Mouse (Mus musculus): ENCODE data around the gene Gm2000. TPM values are rescaled to one million over a fixed set of nuclear protein-coding genes. Genes with fewer than 3 reads are reported as not detected.

Gene Gm2000
- total RNA-seq, 2 experiments from 2014 or later, result 364 to 454 TPM

DNA sequence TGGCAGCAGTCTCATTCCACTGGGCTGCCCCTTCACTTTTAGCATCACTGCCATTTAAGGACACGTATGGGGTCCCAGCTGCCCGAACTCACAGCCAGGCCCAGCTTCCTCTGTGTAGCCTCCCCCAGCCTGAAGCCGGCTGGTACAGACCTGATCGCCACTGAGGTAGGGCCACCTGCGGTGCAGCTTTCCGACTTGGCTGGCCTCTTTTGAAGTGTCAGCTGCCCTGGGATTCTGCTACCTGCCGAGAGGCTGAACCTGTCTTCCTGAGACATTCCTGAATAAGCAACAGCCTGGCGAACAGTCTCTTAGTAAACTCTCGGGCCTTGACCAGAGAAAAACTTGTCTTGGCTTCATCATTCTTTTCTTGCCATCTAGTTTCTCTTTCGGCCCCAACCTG lies 37.4 kb downstream of the Gm2000 start:
- no peak overlapping the region for H3K4me3 ChIP-seq
- TF ChIP-seq CTCF (IDR thresholded peaks at IDR 0.05), result no peak
- DNase-seq, result no peak
- H3K27ac ChIP-seq, result no peak overlapping the region
- intact Hi-C loops (cut with DNase I), result no loop called here

DNA sequence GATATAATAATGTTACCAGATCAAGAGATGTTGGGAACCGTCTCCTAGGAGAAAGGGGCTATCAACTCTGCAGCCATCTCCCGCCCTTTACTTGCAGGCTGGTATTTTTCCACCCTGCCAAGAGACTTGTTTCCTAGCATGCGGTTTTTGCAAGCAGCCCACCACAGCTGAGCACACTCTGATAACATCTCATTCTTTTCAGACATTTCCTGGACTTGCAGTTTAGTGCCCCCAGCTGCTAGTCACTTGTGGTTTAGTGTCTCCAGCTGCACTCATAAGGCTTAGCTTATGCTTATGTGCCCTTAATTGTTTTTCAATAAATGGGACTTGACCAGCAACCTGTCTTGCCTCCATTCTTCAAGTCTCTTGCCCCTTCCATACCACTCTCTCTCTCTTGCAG lies 42.2 kb downstream of the Gm2000 start:
- H3K4me3 ChIP-seq, result no peak overlapping the region
- DNase-seq, result no peak
- no peak overlapping the region for H3K27ac ChIP-seq
- intact Hi-C loops (cut with DNase I), result no loop called here
- TF ChIP-seq CTCF (IDR thresholded peaks at IDR 0.05), result no peak

- H3K27ac ChIP-seq, result no peak overlapping the region
- no peak for TF ChIP-seq CTCF (IDR thresholded peaks at IDR 0.05)
- DNase-seq, result no peak
- H3K4me3 ChIP-seq, result no peak overlapping the region
- intact Hi-C loops (cut with DNase I), result no loop called here
Observed at GRCm38 (mm10) chr1:156408521-156408920, 42.7 kb downstream of the Gm2000 start.

Other genes starting within 250 kb of the Gm2000 start
- not detected for gene Fam163a, start 161.0 kb upstream of the Gm2000 start, total RNA-seq (2021)
- not detected for gene Tdrd5, start 62.4 kb upstream of the Gm2000 start, total RNA-seq (2021)
- gene Nphs2, start 55.3 kb upstream of the Gm2000 start, total RNA-seq (2021), result not detected
- gene Axdnd1, start 55.1 kb downstream of the Gm2000 start, total RNA-seq (2021), result not detected
- 1 to 10 TPM; 3.5 to 3.9 TPM for gene Soat1, start 108.3 kb downstream of the Gm2000 start, total RNA-seq (2021)
- 10 to 100 TPM; 42.9 to 49.5 TPM for gene Gm10031, start 158.0 kb downstream of the Gm2000 start, total RNA-seq (2021)
- gene Abl2, start 192.7 kb downstream of the Gm2000 start, total RNA-seq (2021), result 10 to 100 TPM; 21.2 to 26.1 TPM

Measured in gastrocnemius, adult 2 months (tissue).